Mouse (Mus musculus): ENCODE results near the gene Leng9. TPM values are rescaled to one million over a fixed set of nuclear protein-coding genes. Genes with fewer than 3 reads are reported as not detected.

Gene Leng9
- polyA plus RNA-seq (2014; fragmentation: Nextera tagmentation; extraction: Ambion mirVana), result 2.3 and 2.6 TPM in 2 replicates

GRCm38 (mm10) chr7:4150059-4150541 lies at the start of gene Leng9:
TSS of gene Leng9 (minus strand) at chr7:4150374.
- peaks cover 38% of the 10 kb centered on the region for H3K36me3 ChIP-seq (ENCODE audit: insufficient read depth)
- 3% methylated on average over 14 of the region's 14 CpGs for WGBS
- H3K9me3 ChIP-seq (ENCODE audit: low read depth, low read length), result no peaks in the 10 kb centered on the region
- peak within 1 kb of the TSS; percentile 68 for H3K9ac ChIP-seq
- peak within 1 kb of the TSS; percentile 96 for H3K27ac ChIP-seq (ENCODE audit: low read depth)
- DNase-seq (no peak), ATAC-seq (ENCODE audit: insufficient read depth) (peak; percentile 30; the same call in 1 of the 2 replicates)
- peak within 1 kb of the TSS; percentile 71 for H3K4me3 ChIP-seq (ENCODE audit: low read depth, low read length)
- TF ChIP-seq CTCF (IDR thresholded peaks at IDR 0.05; ENCODE audit: low read depth), result no peak
- peaks cover 6% of the 10 kb centered on the region for H3K27me3 ChIP-seq (ENCODE audit: insufficient read depth, low read length)
- H3K4me1 ChIP-seq (ENCODE audit: insufficient read depth), result no peaks in the 10 kb centered on the region; the same call in 1 of the 2 replicates
- peak within 1 kb of the TSS; percentile 92 for H3K4me2 ChIP-seq

- Histone ChIP-seq H3K4me3 (ENCODE audit: low read depth, low read length) (no peak overlapping the region), H3K36me3 (ENCODE audit: insufficient read depth) (no peaks in the 10 kb centered on the region), H3K4me1 (ENCODE audit: insufficient read depth) (no peaks in the 10 kb centered on the region), H3K27me3 (ENCODE audit: insufficient read depth, low read length) (no peaks in the 10 kb centered on the region), H3K4me2 (no peak overlapping the region), H3K9me3 (ENCODE audit: low read depth, low read length) (no peaks in the 10 kb centered on the region), H3K27ac (ENCODE audit: low read depth) (no peak overlapping the region), H3K9ac (no peak overlapping the region)
- DNase-seq (peak; percentile 83), ATAC-seq (ENCODE audit: insufficient read depth) (no peak)
- 39% methylated on average over 3 of the region's 3 CpGs for WGBS
- TF ChIP-seq CTCF (IDR thresholded peaks at IDR 0.05; ENCODE audit: low read depth), result no peak
Observed at GRCm38 (mm10) chr7:4178438-4178837, 28.3 kb upstream of the Leng9 start.

GRCm38 (mm10) chr7:4170193-4170938 lies 20.2 kb upstream of the Leng9 start:
- WGBS, result 67% methylated on average over 6 of the region's 6 CpGs
- no peaks in the 10 kb centered on the region for H3K36me3 ChIP-seq (ENCODE audit: insufficient read depth)
- H3K27me3 ChIP-seq (ENCODE audit: insufficient read depth, low read length), result no peaks in the 10 kb centered on the region
- TF ChIP-seq CTCF (IDR thresholded peaks at IDR 0.05; ENCODE audit: low read depth), result no peak
- H3K9me3 ChIP-seq (ENCODE audit: low read depth, low read length), result no peaks in the 10 kb centered on the region
- H3K4me1 ChIP-seq (ENCODE audit: insufficient read depth), result no peaks in the 10 kb centered on the region
- no peak overlapping the region for H3K9ac ChIP-seq
- no peak for ATAC-seq (ENCODE audit: insufficient read depth)
- no peak overlapping the region for H3K4me2 ChIP-seq
- H3K27ac ChIP-seq (ENCODE audit: low read depth), result no peak overlapping the region
- no peak for DNase-seq
- H3K4me3 ChIP-seq (ENCODE audit: low read depth, low read length), result no peak overlapping the region

GRCm38 (mm10) chr7:4167098-4167497 lies 16.9 kb upstream of the Leng9 start:
- Histone ChIP-seq H3K9ac (no peak overlapping the region), H3K27ac (ENCODE audit: low read depth) (no peak overlapping the region), H3K4me1 (ENCODE audit: insufficient read depth) (no peaks in the 10 kb centered on the region; the same call in 1 of the 2 replicates), H3K4me2 (no peak overlapping the region), H3K9me3 (ENCODE audit: low read depth, low read length) (no peaks in the 10 kb centered on the region), H3K27me3 (ENCODE audit: insufficient read depth, low read length) (no peaks in the 10 kb centered on the region), H3K4me3 (ENCODE audit: low read depth, low read length) (no peak overlapping the region), H3K36me3 (ENCODE audit: insufficient read depth) (no peaks in the 10 kb centered on the region)
- no peak for TF ChIP-seq CTCF (IDR thresholded peaks at IDR 0.05; ENCODE audit: low read depth)
- ATAC-seq (ENCODE audit: insufficient read depth), result no peak
- DNase-seq, result no peak

GRCm38 (mm10) chr7:4165286-4165685 lies 15.1 kb upstream of the Leng9 start:
- no peak for TF ChIP-seq CTCF (IDR thresholded peaks at IDR 0.05; ENCODE audit: low read depth)
- DNase-seq (no peak), ATAC-seq (ENCODE audit: insufficient read depth) (no peak)
- Histone ChIP-seq H3K4me3 (ENCODE audit: low read depth, low read length) (peak overlapping the region; percentile 49), H3K27ac (ENCODE audit: low read depth) (peak overlapping the region; percentile 79), H3K27me3 (ENCODE audit: insufficient read depth, low read length) (no peaks in the 10 kb centered on the region), H3K36me3 (ENCODE audit: insufficient read depth) (no peaks in the 10 kb centered on the region), H3K4me2 (peak overlapping the region; percentile 78), H3K9me3 (ENCODE audit: low read depth, low read length) (no peaks in the 10 kb centered on the region), H3K9ac (peak overlapping the region; percentile 32; the same call in 1 of the 2 replicates), H3K4me1 (ENCODE audit: insufficient read depth) (no peaks in the 10 kb centered on the region; the same call in 1 of the 2 replicates)
- 11% methylated on average over 3 of the region's 3 CpGs for WGBS

- no peaks in the 10 kb centered on the region for H3K27me3 ChIP-seq (ENCODE audit: insufficient read depth, low read length)
- H3K4me3 ChIP-seq (ENCODE audit: low read depth, low read length), result peak within 1 kb of the TSS; percentile 49
- H3K36me3 ChIP-seq (ENCODE audit: insufficient read depth), result no peaks in the 10 kb centered on the region
- H3K4me1 ChIP-seq (ENCODE audit: insufficient read depth), result no peaks in the 10 kb centered on the region; the same call in 1 of the 2 replicates
- peak within 1 kb of the TSS; percentile 54 for H3K9ac ChIP-seq
- ATAC-seq (ENCODE audit: insufficient read depth), result peak; percentile 98
- no peak for TF ChIP-seq CTCF (IDR thresholded peaks at IDR 0.05; ENCODE audit: low read depth)
- H3K27ac ChIP-seq (ENCODE audit: low read depth), result peak within 1 kb of the TSS; percentile 79
- under 1% methylated on average over 19 of the region's 20 CpGs for WGBS
- H3K9me3 ChIP-seq (ENCODE audit: low read depth, low read length), result no peaks in the 10 kb centered on the region
- H3K4me2 ChIP-seq, result peak within 1 kb of the TSS; percentile 78
- peak; percentile 79 for DNase-seq
Observed at GRCm38 (mm10) chr7:4164090-4164910, 14.1 kb upstream of the Leng9 start, which contains the start of gene Cdc42ep5. TSS of gene Cdc42ep5 (minus strand) at chr7:4164860.

Measured in lung, embryonic 14.5 days (tissue).